Mouse (Mus musculus): ENCODE measurements at regions not wholly inside any gene's neighbourhood (a gene's known extent, or its start where the extent isn't known, plus 50 kb on each side); places are given as distances from the start of the nearest gene placed in this dataset.
"Not testable (repeated sequence)": the region's sequence is repeated elsewhere in the genome, so short reads cannot be mapped to it uniquely, and the experiment has no call there.

DNA sequence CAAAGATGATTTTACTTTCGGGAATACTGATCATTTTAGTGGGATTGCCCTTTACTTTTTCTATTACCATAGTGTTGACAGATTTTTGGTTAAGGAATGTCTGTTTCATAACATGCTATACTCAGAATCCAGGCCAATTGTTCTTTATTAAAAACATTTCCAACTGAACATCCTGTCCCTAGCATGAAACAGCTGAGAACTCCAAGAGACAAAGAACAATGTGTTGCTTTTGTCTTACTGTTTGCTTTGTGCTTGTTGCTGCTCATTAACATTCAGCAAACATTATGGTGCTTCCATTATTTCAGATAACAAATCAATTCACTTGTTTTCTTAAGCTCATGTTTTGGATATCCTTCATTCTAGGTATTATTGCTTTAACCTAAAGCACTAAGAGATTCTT is 384.1 kb downstream of the Snca start:
- DNase-seq = peak; percentile 82

DNA sequence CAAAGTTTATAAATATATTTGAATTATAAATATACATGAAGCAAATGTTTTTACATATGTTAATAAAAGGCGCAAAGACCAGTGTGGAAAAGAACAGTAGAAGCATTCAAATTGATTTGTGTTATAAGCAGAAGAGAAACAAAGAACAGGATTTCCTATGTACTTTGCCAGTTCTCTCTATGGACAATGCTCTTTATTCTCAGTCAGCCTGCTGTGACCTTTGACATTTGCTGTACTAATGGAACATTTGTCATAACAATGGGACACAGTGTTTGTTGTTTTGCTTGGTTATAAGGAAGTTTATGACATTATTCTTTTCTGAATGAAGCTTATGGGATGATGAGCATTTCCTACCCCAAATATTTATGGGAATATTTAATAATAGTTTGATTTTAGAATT is 387.7 kb downstream of the Snca start:
- peak; percentile 84 for DNase-seq

DNA sequence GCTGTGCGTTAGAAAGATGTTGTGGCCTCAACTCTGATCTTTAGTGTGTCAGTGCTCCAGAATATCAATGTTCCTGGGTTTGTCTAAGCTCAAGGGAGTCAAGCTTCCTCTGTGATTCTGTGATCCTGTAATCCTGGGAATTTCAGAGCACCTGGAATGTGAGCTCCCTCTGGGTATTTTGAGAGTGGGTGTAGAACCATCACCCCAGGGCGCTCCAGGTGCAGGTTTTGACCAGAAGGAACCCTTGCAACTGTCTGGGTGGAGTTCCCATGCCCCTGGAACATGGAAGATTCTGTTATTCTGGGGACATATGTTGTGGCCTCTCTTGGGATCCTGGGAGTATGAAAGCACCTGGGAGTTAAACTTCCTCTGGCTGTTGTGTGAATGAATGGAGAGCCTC is 418.0 kb downstream of the Snca start:
- no peak for DNase-seq

DNA sequence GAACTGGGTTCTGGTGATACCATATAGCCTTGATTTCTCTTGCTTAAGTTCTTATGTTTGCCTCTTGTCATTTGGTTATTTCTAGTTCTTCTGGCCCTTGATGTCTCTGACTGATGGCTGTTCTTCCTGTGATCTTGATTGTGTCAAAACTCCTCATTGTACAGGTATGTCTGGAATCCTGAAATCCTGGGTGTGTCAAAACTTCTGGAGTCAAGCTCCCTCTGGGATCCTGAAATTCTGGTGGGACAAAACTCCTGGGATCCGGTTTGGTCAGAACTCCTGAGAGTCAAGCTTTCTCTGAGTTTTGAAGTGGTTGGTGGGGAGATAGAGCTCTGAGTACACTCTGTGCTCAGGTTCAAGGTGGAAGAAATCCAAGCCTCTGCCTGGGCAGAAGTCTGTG is 418.4 kb downstream of the Snca start:
- no peak for DNase-seq

- no peak for DNase-seq
Observed at GRCm38 (mm10) chr6:60410051-60410785, 419.4 kb downstream of the Snca start.

- no peak for DNase-seq
Observed at GRCm38 (mm10) chr6:60409094-60409493, 420.6 kb downstream of the Snca start.

DNA sequence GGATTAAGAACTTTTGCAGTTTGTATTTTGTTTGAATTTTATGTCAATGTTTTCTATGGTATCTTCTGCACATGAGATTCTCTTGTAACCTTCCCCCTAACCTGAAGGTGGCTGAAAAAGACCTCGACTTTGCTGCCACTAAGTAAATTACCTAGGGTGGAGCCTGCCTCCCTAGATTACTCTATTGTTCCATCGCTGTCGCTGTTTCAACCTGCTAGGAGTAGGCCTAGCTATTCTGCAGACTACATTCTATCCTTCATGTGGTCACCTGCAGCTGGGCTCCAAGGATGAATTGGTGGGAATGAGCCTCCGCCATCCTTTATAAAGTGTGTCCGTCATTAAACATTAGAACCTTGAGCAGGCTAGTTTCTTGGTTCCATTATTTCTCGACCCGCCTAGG is 422.8 kb downstream of the Snca start:
- no peak for DNase-seq

DNA sequence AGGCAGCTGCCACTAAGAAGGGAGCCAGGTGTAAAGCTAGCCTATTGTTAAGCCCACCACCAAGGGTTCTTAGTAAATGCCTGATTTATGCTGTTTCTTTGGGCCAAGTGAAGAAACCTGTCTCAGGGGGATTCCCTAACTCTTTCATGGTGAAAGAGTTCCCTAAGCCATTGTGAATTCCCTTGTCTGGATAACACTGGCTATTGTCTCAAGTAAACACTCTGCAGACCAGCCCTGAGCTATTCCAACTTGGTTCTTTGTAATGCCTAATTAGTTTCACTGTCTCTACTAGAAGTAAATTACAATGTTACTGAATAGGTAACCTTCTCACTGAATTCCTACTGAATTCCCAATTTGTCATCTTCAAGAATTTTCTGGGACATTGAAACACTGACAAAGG is 465.7 kb downstream of the Snca start:
- not testable (repeated sequence) for DNase-seq

DNA sequence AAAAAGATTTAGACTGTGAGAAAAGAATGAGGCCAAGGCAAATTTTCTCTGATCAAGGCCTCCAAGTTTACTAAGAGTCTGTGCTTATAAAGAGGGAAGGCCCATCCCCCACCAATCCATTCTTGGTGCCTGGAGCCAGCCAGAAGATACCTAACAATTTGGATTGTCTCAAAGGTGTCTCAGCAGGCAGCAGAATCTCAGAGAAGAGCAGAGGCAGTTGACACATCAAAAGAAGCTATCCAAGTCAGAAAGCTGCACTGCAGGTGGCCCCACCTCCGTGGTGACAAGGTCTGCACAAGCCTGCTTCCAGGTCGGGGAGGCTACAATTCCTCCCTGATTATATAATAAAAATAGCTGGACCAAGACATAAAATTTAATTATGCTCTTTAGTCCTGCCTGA is 484.2 kb downstream of the Snca start:
- no peak for DNase-seq
